Mouse (Mus musculus): ENCODE measurements around the gene As3mt. TPM values are rescaled to one million over a fixed set of nuclear protein-coding genes. Genes with fewer than 3 reads are reported as not detected.
"Not testable (repeated sequence)": the region's sequence is repeated elsewhere in the genome, so short reads cannot be mapped to it uniquely, and the experiment has no call there.

The As3mt gene
- polyA plus RNA-seq, 1 experiment from 2014 or later: 18.6 TPM

DNA sequence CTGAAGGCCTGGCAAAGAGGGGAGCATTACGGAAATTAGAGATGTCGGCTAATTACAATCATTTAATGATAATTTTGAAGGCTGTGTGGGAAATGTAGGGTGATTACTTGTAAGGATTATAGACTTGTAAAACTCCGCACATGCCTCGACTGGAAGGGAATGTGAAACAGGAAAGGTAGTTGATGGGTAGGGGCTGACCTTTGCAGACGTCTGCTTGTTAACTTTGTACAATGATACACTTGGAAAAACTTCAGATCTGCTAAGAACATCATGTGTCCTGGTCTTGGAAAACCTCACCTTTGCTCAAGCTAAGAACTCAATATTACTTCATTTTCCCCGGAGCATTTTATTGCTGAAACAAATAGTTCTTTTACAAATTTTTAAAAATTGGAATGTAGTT lies 64.5 kb downstream of the As3mt start:
- no peak for ATAC-seq (replicated peaks)
- Histone ChIP-seq H3K36me3 (no peaks in the 10 kb centered on the region), H3K9ac (replicated peaks) (no peak overlapping the region), H3K4me3 (no peak overlapping the region), H3K27me3 (no peaks in the 10 kb centered on the region), H3K27ac (replicated peaks) (no peak overlapping the region), H3K4me2 (replicated peaks) (no peak overlapping the region), H3K4me1 (no peaks in the 10 kb centered on the region), H3K9me3 (no peaks in the 10 kb centered on the region)
- 82% methylated on average over 6 of the region's 6 CpGs for WGBS

DNA sequence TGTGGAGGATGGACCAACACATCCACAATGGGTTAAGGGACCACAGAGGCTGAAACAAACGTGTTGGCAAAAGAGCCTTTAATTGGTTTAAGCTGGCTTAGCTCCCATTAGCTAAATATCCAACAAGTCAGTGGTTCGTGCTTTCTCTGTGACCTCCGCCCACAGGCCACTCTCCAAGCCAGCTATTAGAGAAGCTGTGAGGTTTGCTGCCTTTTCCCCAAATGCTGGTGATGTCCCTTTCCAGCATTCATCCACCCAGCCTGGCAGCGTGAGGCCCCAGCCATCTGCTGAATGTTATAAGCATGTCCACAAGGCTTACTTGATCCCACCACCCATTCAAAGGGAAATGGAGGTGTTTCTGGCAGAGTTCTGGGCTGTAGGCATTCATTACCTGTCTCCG lies 69.1 kb downstream of the As3mt start:
- Histone ChIP-seq H3K4me2 (replicated peaks) (no peak overlapping the region), H3K27me3 (no peaks in the 10 kb centered on the region), H3K36me3 (no peaks in the 10 kb centered on the region), H3K27ac (replicated peaks) (no peak overlapping the region), H3K9me3 (no peaks in the 10 kb centered on the region), H3K4me1 (no peaks in the 10 kb centered on the region), H3K4me3 (no peak overlapping the region), H3K9ac (replicated peaks) (no peak overlapping the region)
- WGBS: 31% methylated on average over 5 of the region's 5 CpGs
- no peak for ATAC-seq (replicated peaks)

- H3K4me3 ChIP-seq: no peak overlapping the region
- H3K27ac ChIP-seq (replicated peaks): no peak overlapping the region
- H3K27me3 ChIP-seq: no peaks in the 10 kb centered on the region
- H3K9ac ChIP-seq (replicated peaks): no peak overlapping the region
- H3K4me1 ChIP-seq: no peaks in the 10 kb centered on the region
- 86% methylated on average over 3 of the region's 3 CpGs for WGBS
- no peak for ATAC-seq (replicated peaks)
- H3K4me2 ChIP-seq (replicated peaks): no peak overlapping the region
- H3K36me3 ChIP-seq: no peaks in the 10 kb centered on the region
- no peaks in the 10 kb centered on the region for H3K9me3 ChIP-seq
Measured at GRCm38 (mm10) chr19:46776850-46777249, 69.6 kb downstream of the As3mt start.

DNA sequence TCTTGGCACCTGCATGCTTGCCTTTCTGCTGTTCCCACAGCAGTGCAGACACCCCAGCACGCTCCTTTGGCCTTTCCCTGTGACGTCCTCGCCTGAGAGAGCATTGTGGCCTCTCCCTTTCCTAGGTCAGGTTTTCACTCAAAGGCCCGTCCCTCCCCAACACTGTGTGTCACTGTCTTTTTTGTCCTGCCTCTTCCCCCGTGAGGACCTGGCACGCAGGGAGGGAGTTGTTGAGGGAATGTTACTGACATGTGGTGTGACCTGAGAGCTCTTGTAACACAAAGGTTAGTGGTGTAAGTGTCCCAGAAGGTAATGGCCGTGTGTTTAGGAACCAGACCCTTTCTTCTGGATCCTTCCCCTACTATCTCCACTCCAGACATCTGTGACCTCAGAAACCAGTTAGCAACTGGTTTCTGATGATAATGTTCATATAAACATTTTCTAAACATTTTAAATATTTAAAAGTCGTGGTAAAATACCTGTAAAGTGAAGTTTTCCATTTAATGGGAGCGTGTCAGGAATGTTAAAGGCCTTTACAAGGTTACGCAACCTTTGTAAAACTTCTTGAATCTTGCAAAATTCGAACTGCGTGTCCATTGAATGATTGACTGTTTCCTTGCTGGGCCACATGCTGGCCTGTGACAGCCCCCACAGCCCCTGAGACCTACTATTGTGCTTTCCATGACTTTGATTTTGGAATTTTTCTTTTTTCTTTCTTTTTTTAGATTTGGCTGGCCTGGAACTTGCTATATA lies 70.8 kb downstream of the As3mt start:
- H3K4me2 ChIP-seq (replicated peaks): no peak overlapping the region
- no peaks in the 10 kb centered on the region for H3K4me1 ChIP-seq
- H3K27me3 ChIP-seq: no peaks in the 10 kb centered on the region
- WGBS: 78% methylated on average over 12 of the region's 12 CpGs
- H3K9me3 ChIP-seq: no peaks in the 10 kb centered on the region
- H3K9ac ChIP-seq (replicated peaks): no peak overlapping the region
- ATAC-seq (replicated peaks): no peak
- no peak overlapping the region for H3K27ac ChIP-seq (replicated peaks)
- H3K4me3 ChIP-seq: no peak overlapping the region
- H3K36me3 ChIP-seq: no peaks in the 10 kb centered on the region

DNA sequence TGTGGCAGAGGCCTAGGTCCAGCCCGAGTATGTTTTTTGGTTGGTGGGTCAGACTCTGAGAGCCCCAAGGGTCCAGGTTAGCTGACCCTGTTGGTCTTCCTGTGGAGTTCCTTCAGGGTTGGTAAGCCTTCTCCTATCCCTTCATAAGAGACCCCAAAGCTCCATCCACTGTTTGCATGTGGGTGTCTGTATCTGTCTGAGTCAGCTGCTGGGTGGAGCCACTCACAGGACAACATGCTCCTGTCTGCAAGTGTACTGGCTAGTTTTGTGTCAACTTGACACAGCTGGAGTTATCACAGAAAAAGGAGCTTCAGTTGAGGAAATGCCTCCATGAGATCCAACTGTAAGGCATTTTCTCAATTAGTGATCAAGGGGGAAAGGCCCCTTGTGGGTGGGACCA lies 71.9 kb downstream of the As3mt start:
- ATAC-seq (replicated peaks); H3K27ac ChIP-seq (replicated peaks); H3K4me3 ChIP-seq; H3K9ac ChIP-seq (replicated peaks); H3K9me3 ChIP-seq; H3K4me1 ChIP-seq; H3K27me3 ChIP-seq; H3K4me2 ChIP-seq (replicated peaks); H3K36me3 ChIP-seq: not testable (repeated sequence)
- WGBS: 100% methylated on average over 1 of the region's 1 CpGs

DNA sequence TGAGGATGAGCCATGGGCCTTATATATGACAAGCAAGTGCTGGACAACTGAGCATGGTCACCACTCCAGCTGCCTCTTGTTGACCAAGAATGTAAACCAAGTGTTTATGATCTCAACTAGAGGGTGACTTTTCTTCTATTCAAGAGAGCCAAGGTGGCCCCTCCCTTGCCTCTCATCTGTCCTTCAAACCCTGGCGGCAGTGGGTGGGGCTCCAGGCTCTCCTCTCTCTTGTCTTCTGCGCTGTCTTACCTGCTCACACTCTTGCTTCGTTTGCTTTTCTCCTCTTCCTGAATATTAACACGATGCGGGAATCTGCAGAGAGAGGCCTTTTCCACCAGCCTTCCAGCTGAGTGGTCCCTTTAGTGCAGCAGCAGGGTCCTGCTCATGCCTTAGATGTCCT lies 76.8 kb downstream of the As3mt start:
- no peaks in the 10 kb centered on the region for H3K9me3 ChIP-seq
- H3K4me1 ChIP-seq: no peaks in the 10 kb centered on the region
- WGBS: 72% methylated on average over 5 of the region's 5 CpGs

DNA sequence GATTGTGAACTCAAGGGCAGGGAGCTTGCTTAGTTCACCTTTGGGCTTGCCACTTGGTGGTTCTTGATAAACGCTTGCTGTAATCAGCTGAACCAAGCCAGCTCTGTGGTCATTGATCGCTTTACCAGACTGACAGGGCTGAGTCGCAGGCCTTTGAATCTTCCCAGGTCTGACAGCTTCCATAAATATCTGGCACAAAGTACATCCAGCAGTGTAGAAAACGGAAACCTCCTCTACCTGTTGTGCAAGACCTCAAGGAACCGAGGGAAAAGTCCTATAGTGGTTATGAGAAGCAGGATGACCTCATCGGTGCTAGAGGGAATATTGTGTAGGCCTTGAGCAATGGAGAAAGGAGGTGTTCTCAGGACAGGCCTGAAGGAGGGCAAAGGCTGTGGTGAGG lies 77.2 kb downstream of the As3mt start:
- no peaks in the 10 kb centered on the region for H3K4me1 ChIP-seq
- no peak overlapping the region for H3K4me2 ChIP-seq (replicated peaks)
- H3K27ac ChIP-seq (replicated peaks): no peak overlapping the region
- H3K9ac ChIP-seq (replicated peaks): no peak overlapping the region
- H3K4me3 ChIP-seq: no peak overlapping the region
- ATAC-seq (replicated peaks): no peak
- no peaks in the 10 kb centered on the region for H3K9me3 ChIP-seq
- no peaks in the 10 kb centered on the region for H3K36me3 ChIP-seq
- H3K27me3 ChIP-seq: no peaks in the 10 kb centered on the region
- 89% methylated on average over 6 of the region's 6 CpGs for WGBS

More for the DNA sequence above, 76.8 kb downstream of the As3mt start:
- no peak overlapping the region for H3K27ac ChIP-seq (replicated peaks)
- H3K27me3 ChIP-seq: no peaks in the 10 kb centered on the region
- no peak overlapping the region for H3K4me3 ChIP-seq
- no peaks in the 10 kb centered on the region for H3K36me3 ChIP-seq
- H3K9ac ChIP-seq (replicated peaks): no peak overlapping the region
- ATAC-seq (replicated peaks): no peak
- H3K4me2 ChIP-seq (replicated peaks): no peak overlapping the region

DNA sequence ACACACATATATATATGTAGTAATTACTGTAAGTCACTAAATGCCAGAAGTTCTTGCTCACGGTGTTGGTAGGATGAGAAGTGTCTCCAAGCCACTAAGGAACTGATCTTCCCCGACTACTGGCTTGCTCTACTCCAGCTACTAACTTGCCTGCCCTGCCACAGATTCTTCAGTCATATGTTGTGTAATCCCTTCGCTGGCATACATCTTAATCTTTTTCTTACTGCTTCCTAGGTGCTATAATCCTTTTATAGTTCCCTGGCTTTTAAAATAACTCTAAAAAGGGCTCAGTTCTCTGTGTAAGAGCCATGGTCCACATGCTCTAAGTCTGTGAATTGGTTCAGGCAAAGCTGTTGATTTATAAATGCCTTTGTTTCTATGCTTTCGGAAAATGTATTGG lies 78.4 kb downstream of the As3mt start:
- H3K4me3 ChIP-seq: no peak overlapping the region
- H3K27me3 ChIP-seq: no peaks in the 10 kb centered on the region
- no peaks in the 10 kb centered on the region for H3K4me1 ChIP-seq
- no peak overlapping the region for H3K9ac ChIP-seq (replicated peaks)
- 85% methylated on average over 4 of the region's 4 CpGs for WGBS
- H3K9me3 ChIP-seq: no peaks in the 10 kb centered on the region
- no peaks in the 10 kb centered on the region for H3K36me3 ChIP-seq
- no peak for ATAC-seq (replicated peaks)
- no peak overlapping the region for H3K4me2 ChIP-seq (replicated peaks)
- H3K27ac ChIP-seq (replicated peaks): no peak overlapping the region

DNA sequence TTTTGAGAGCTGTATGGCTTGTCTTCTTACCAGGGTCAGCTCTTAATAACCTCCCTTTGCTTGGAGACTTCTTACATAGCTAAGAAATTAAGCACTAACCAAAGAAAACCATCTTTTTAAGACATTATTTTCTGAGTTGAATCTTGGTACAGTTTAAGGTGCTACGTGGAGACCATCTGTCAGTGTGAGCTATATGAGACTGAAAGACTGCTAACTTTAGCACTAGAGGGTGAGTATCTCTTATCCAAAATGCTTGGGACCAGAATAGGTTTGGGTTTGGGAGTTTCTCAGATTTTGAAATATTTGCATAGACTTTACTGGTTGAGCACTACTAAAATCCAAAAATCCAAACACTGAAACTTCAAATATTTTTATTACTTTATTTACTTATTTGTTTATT lies 82.5 kb downstream of the As3mt start:
- Histone ChIP-seq H3K27ac (replicated peaks) (no peak overlapping the region), H3K9me3 (no peaks in the 10 kb centered on the region), H3K4me1 (no peaks in the 10 kb centered on the region), H3K4me3 (no peak overlapping the region), H3K36me3 (no peaks in the 10 kb centered on the region), H3K9ac (replicated peaks) (no peak overlapping the region), H3K27me3 (no peaks in the 10 kb centered on the region), H3K4me2 (replicated peaks) (no peak overlapping the region)
- 86% methylated on average over 1 of the region's 1 CpGs for WGBS
- no peak for ATAC-seq (replicated peaks)

Other genes with a start within 250 kb of the As3mt start
- 28.0 and 29.4 TPM in 2 replicates for gene Trim8, start 205.8 kb upstream of the As3mt start, polyA plus RNA-seq (2015; fragmentation: Nextera tagmentation; extraction: Ambion mirVana)
- 238 and 241 TPM in 2 replicates for gene Arl3, start 134.3 kb upstream of the As3mt start, polyA plus RNA-seq (2015; fragmentation: Nextera tagmentation; extraction: Ambion mirVana)
- gene Sfxn2, start 134.1 kb upstream of the As3mt start, polyA plus RNA-seq (2015; fragmentation: Nextera tagmentation; extraction: Ambion mirVana): 12.6 and 13.7 TPM in 2 replicates
- gene Wbp1l, start 108.4 kb upstream of the As3mt start, polyA plus RNA-seq (2015; fragmentation: Nextera tagmentation; extraction: Ambion mirVana): 39.7 and 41.7 TPM in 2 replicates
- gene Cyp17a1, start 34.3 kb upstream of the As3mt start, polyA plus RNA-seq (2015; fragmentation: Nextera tagmentation; extraction: Ambion mirVana): not detected in 2 replicates
- 13.9 and 14.4 TPM in 2 replicates for gene Borcs7, start 17.6 kb upstream of the As3mt start, polyA plus RNA-seq (2015; fragmentation: Nextera tagmentation; extraction: Ambion mirVana)
- gene Cnnm2, start 54.1 kb downstream of the As3mt start, polyA plus RNA-seq (2015; fragmentation: Nextera tagmentation; extraction: Ambion mirVana): 3.7 and 4.1 TPM in 2 replicates

Measured in forebrain, embryonic 15.5 days (tissue).